23 mouse cellular contexts compared by ENCODE assay signal in genomic region chr2:160623745-160624144, GRCm38 (mm10). TPM values are rescaled to one million over a fixed set of nuclear protein-coding genes. Genes with fewer than 3 reads are reported as not detected.
A peak's percentile ranks its signal among the peaks of the same experiment; 100 is the strongest.
DNase-seq lines count a peak whose midpoint lies in the region; ATAC-seq lines count a peak whose summit lies in the region.
"Had no signal": no experiment of that assay in that cellular context is flagged by ENCODE, and none has a peak within 500 bp of the region (broad histone marks: within the 10 kb centered on the region; RNA-seq: fewer than 3 reads in every experiment).

No protein-coding gene starts in this region.

- no peak overlapping the region for H3K4me3 ChIP-seq in forebrain, embryonic 11.5 days (ENCODE audit: low read depth, low read length)
- no peak overlapping the region for H3K4me3 ChIP-seq in forebrain, embryonic 12.5 days (replicated peaks)
- no peak overlapping the region for H3K4me3 ChIP-seq in midbrain, embryonic 11.5 days (ENCODE audit: low read depth, low read length)
- no peak overlapping the region for H3K4me3 ChIP-seq in midbrain, embryonic 15.5 days
- H3K4me3 ChIP-seq: embryonic facial prominence, embryonic 13.5 days; embryonic facial prominence, embryonic 15.5 days; erythroblast, embryonic 14.5 days; forebrain, embryonic 10.5 days had no signal

- no peak overlapping the region for H3K4me2 ChIP-seq in forebrain, embryonic 11.5 days (ENCODE audit: low read depth, low read length, severe bottlenecking)
- no peak overlapping the region for H3K4me2 ChIP-seq in forebrain, embryonic 12.5 days
- no peak overlapping the region for H3K4me2 ChIP-seq in midbrain, embryonic 11.5 days
- no peak overlapping the region for H3K4me2 ChIP-seq in midbrain, embryonic 15.5 days
- H3K4me2 ChIP-seq: embryonic facial prominence, embryonic 13.5 days; embryonic facial prominence, embryonic 15.5 days had no signal

- no peaks in the 10 kb centered on the region for H3K4me1 ChIP-seq in forebrain, embryonic 11.5 days (replicated peaks; ENCODE audit: control insufficient read depth, insufficient read depth, low read length)
- peaks cover 10% of the 10 kb centered on the region; the same call in 1 of the 2 replicates for H3K4me1 ChIP-seq in forebrain, embryonic 12.5 days
- no peaks in the 10 kb centered on the region for H3K4me1 ChIP-seq in midbrain, embryonic 11.5 days (ENCODE audit: control insufficient read depth, insufficient read depth, low read length)
- no peaks in the 10 kb centered on the region; the same call in 1 of the 2 replicates for H3K4me1 ChIP-seq in midbrain, embryonic 15.5 days

- peak; percentile 1 for DNase-seq in forebrain, embryonic 11.5 days (ENCODE audit: low spot score)
- peak; percentile 60 for DNase-seq in midbrain, embryonic 11.5 days (ENCODE audit: low spot score, missing footprints)
- peak; percentile 44 for DNase-seq in A20 (ENCODE audit: low read depth, low spot score)
- no peak for DNase-seq in spleen, adult 12 weeks (ENCODE audit: low spot score)
- DNase-seq: adrenal gland, adult 2 months; adrenal gland, postnatal 10 days; adrenal gland, postnatal 25 days; cerebellum, adult 11 months; cerebellum, adult 18-20 months; cerebellum, adult 8-10 months; cerebellum, adult 9-11 months; cerebellum, postnatal 14 days; cerebellum, postnatal 36 days; embryo, embryonic 11 days had no signal

- ATAC-seq in forebrain, embryonic 11.5 days (replicated peaks; ENCODE audit: low FRiP score), result no peak
- no peak for ATAC-seq in forebrain, embryonic 12.5 days (ENCODE audit: low FRiP score)
- no peak for ATAC-seq in midbrain, embryonic 11.5 days (ENCODE audit: low FRiP score)
- no peak for ATAC-seq in midbrain, embryonic 15.5 days (replicated peaks)
- ATAC-seq: forebrain, embryonic 14.5 days; forebrain, embryonic 16.5 days had no signal

- H3K9me3 ChIP-seq in forebrain, embryonic 11.5 days (ENCODE audit: control insufficient read depth, low read length), result no peaks in the 10 kb centered on the region
- no peaks in the 10 kb centered on the region for H3K9me3 ChIP-seq in forebrain, embryonic 12.5 days
- H3K9me3 ChIP-seq in midbrain, embryonic 11.5 days (ENCODE audit: control insufficient read depth, low read length), result no peaks in the 10 kb centered on the region
- H3K9me3 ChIP-seq in midbrain, embryonic 15.5 days, result no peaks in the 10 kb centered on the region
- H3K9me3 ChIP-seq: embryonic facial prominence, embryonic 13.5 days; embryonic facial prominence, embryonic 15.5 days; forebrain, embryonic 10.5 days; G1E had no signal

- H3K27me3 ChIP-seq in forebrain, embryonic 11.5 days (ENCODE audit: control insufficient read depth, insufficient read depth, low read length), result no peaks in the 10 kb centered on the region
- H3K27me3 ChIP-seq in forebrain, embryonic 12.5 days, result no peaks in the 10 kb centered on the region
- no peaks in the 10 kb centered on the region for H3K27me3 ChIP-seq in midbrain, embryonic 11.5 days (ENCODE audit: control insufficient read depth, insufficient read depth, low read length)
- no peaks in the 10 kb centered on the region for H3K27me3 ChIP-seq in midbrain, embryonic 15.5 days (replicated peaks)
- H3K27me3 ChIP-seq: embryonic facial prominence, embryonic 15.5 days had no signal

- no peak overlapping the region for H3K27ac ChIP-seq in forebrain, embryonic 11.5 days (ENCODE audit: low read depth, low read length)
- H3K27ac ChIP-seq in forebrain, embryonic 12.5 days, result no peak overlapping the region
- no peak overlapping the region for H3K27ac ChIP-seq in midbrain, embryonic 11.5 days (ENCODE audit: low read depth, low read length)
- no peak overlapping the region for H3K27ac ChIP-seq in midbrain, embryonic 15.5 days
- H3K27ac ChIP-seq: embryonic facial prominence, embryonic 13.5 days; embryonic facial prominence, embryonic 15.5 days; forebrain, embryonic 10.5 days had no signal

- H3K36me3 ChIP-seq in forebrain, embryonic 11.5 days (ENCODE audit: control insufficient read depth, insufficient read depth, low read length), result no peaks in the 10 kb centered on the region
- H3K36me3 ChIP-seq in forebrain, embryonic 12.5 days (replicated peaks), result no peaks in the 10 kb centered on the region
- H3K36me3 ChIP-seq in midbrain, embryonic 11.5 days (ENCODE audit: control insufficient read depth, insufficient read depth, low read length), result no peaks in the 10 kb centered on the region
- no peaks in the 10 kb centered on the region for H3K36me3 ChIP-seq in midbrain, embryonic 15.5 days (replicated peaks)
- H3K36me3 ChIP-seq: embryonic facial prominence, embryonic 13.5 days; embryonic facial prominence, embryonic 15.5 days; forebrain, embryonic 10.5 days; G1E had no signal

- no peak overlapping the region for H3K9ac ChIP-seq in forebrain, embryonic 11.5 days (ENCODE audit: low read length)
- no peak overlapping the region for H3K9ac ChIP-seq in forebrain, embryonic 12.5 days
- H3K9ac ChIP-seq in midbrain, embryonic 11.5 days (ENCODE audit: low read length), result no peak overlapping the region
- no peak overlapping the region for H3K9ac ChIP-seq in midbrain, embryonic 15.5 days
- H3K9ac ChIP-seq: embryonic facial prominence, embryonic 13.5 days; embryonic facial prominence, embryonic 15.5 days had no signal

- 80% methylated on average over 3 of the region's 3 CpGs for WGBS in forebrain, embryonic 11.5 days
- WGBS in forebrain, embryonic 12.5 days, result 81% methylated on average over 3 of the region's 3 CpGs
- WGBS in midbrain, embryonic 11.5 days, result 80% methylated on average over 3 of the region's 3 CpGs
- WGBS in midbrain, embryonic 15.5 days, result 74% methylated on average over 3 of the region's 3 CpGs

RNA-seq across cellular contexts. Expression of gene Top1, which starts 21.9 kb away (rescaled TPM):
- 118 and 140 TPM in 2 replicates for polyA plus RNA-seq in forebrain, embryonic 11.5 days (2014; fragmentation: Nextera tagmentation; extraction: Ambion mirVana)
- 146 and 148 TPM in 2 replicates for polyA plus RNA-seq in forebrain, embryonic 12.5 days (2016; fragmentation: Nextera tagmentation; extraction: Ambion mirVana)
- polyA plus RNA-seq in midbrain, embryonic 11.5 days (2014; fragmentation: Nextera tagmentation; extraction: Ambion mirVana), result 114 and 122 TPM in 2 replicates
- 75.2 and 81.1 TPM in 2 replicates for polyA plus RNA-seq in midbrain, embryonic 15.5 days (2015; fragmentation: Nextera tagmentation; extraction: Ambion mirVana)
